Mouse (Mus musculus): ENCODE measurements around the gene Kcnk10. TPM values are rescaled to one million over a fixed set of nuclear protein-coding genes. Genes with fewer than 3 reads are reported as not detected.

The Kcnk10 gene
- total RNA-seq, 1 experiment from 2014 or later = 2.1 TPM

DNA sequence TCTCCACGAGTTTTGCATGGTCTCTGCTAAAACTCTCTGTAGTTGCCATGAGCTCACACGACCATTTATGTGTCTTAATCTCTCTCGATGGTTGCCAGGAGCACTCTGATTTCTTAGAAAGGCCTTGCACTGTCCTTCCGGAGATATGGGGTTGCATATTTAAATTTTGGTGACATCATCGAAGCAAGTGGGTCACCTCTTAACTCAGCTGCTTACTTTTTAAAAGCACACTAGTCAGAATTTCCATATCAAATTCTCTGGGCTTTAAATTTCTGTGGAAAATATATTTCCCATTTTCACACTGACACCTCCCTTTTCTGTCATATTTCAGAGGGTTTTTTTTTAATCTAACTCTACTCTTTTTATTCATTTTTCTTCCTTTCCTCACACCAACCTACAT is 132.5 kb downstream of the Kcnk10 start:
- ATAC-seq (ENCODE audit: extremely low read depth, insufficient number of reproducible peaks, low FRiP score, poor library complexity, severe bottlenecking) = no peak

DNA sequence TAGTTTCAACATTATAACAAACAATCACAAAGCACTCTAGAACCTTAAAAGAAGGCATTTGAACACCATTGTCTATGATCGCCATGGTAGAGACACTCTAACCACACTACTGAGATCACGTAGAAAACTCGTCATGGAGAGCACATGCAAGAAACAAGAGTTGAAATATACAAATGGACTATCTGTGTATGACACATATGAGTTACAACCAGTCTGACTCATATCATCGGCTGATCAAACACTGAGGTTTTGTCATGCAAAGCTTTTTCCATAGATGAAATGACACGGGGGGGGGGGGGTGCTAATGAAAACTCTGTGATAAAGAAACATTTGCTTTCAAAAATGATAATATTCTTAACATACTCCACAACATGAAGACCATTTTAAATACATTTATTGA is 133.2 kb downstream of the Kcnk10 start:
- ATAC-seq (ENCODE audit: extremely low read depth, insufficient number of reproducible peaks, low FRiP score, poor library complexity, severe bottlenecking) = no peak

DNA sequence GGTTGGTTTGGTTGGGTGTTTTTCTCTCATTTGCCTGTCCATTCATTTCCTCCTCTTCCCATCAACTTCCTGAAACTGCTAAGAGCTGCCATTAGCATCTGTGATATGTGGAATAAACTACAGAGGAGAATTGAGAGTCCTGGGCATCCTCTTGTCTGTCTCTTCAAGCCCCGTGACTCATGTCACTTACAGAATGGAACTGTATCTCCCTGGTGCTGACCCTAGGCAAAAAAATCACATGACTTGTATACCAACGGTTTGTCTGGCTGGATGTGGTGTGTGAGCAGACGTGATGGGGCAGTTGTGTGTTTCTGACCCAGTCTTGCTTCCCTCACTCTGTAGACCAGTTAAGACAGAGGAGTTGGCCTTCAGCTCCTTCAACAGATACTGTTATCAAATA is 134.4 kb downstream of the Kcnk10 start:
- no peak for ATAC-seq (ENCODE audit: extremely low read depth, insufficient number of reproducible peaks, low FRiP score, poor library complexity, severe bottlenecking)

DNA sequence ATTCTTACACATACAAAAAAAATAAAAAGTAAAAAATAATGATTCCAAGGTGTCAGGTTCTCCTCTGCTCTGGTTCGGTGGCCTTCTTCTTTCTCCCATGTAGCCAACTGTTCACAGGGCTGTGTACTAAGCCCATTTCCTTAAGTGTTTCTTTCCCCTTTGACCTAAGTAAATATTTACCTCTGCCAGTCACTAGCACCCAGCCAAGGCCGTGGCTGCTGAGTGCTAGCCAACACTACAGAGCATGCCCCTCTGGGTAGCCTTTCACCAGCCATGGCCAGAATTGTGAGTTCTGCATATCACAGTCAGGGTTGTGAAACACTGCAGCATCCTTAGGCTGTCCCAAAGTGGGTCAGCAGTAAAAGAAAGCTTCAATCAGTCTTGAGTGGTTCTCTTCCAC is 140.0 kb downstream of the Kcnk10 start:
- no peak for ATAC-seq (ENCODE audit: extremely low read depth, insufficient number of reproducible peaks, low FRiP score, poor library complexity, severe bottlenecking)

DNA sequence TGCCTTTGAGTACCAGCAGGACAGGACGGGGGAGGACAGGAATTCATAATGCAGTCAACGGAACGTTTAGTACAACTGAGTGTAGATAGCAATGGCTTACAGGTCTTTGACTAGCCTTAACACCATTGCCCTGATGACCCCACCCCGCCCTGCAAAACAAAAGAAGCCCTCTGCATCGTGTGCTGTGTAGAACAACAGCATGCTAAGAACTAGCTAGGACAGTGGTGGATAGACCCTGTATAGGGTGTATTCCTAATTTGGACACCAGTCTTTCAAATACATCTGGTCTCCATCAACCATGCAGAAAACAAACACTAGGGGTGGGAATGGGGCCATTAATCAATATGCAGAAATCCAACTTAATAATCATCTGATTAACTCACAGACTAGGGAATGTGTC is 147.4 kb downstream of the Kcnk10 start:
- ATAC-seq (ENCODE audit: extremely low read depth, insufficient number of reproducible peaks, low FRiP score, poor library complexity, severe bottlenecking) = no peak

DNA sequence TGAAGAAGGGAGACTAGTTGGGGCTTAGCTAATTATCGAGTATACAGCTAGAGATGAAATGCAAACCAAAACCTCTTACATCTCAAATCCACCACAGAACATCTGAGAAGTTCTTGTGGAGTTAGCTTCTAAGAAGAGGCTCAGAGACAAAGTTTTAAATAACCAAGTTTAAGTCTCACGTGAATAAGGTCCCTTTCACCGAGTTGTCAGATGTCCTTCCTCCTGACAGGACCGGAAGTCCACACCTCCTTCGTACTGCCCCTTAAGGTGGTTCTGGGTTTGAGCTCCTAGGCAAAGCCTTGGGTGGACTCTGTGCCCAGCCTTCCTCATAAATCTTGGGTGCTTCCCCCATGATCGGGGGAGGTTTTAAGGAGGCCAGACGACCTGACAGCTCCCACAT is 156.8 kb downstream of the Kcnk10 start:
- ATAC-seq (ENCODE audit: extremely low read depth, insufficient number of reproducible peaks, low FRiP score, poor library complexity, severe bottlenecking) = no peak

DNA sequence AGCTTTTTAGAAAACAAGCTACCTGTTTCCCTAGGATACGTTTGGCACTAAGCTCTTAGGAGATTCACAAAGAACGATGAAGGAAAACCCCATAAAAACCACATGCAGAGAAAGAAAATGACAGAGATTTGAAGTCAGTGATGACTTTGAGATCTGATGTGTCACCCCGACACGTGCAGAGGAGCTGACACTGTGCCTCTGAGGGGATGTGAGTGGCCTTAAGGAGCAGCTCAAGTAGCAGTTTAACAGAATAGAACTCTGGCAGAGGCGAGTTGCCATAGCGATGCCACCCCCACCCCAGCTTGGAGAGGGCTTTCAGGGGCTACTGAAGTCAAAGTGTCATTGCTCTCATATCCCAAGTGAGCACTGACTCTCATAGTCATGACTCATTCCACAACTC is 158.3 kb downstream of the Kcnk10 start:
- no peak for ATAC-seq (ENCODE audit: extremely low read depth, insufficient number of reproducible peaks, low FRiP score, poor library complexity, severe bottlenecking)

DNA sequence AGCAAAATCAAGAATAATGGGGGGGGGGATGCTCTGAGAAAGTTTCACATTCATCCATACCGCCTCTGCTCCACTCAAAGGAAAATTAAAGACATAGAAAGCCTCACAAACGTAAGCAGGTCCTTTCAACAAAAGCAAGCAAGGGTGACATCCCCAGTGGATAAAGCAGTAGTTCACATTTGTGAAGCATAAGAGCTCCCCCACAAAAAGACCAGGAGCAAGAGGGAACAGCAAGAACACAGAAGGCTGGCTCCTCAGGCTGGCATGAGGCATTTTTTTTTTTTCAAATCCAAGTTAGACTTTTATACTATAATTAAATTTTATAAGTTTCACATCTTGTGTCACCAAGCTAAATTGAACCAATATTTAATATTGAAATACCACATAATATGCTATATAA is 168.5 kb downstream of the Kcnk10 start:
- no peak for ATAC-seq (ENCODE audit: extremely low read depth, insufficient number of reproducible peaks, low FRiP score, poor library complexity, severe bottlenecking)

DNA sequence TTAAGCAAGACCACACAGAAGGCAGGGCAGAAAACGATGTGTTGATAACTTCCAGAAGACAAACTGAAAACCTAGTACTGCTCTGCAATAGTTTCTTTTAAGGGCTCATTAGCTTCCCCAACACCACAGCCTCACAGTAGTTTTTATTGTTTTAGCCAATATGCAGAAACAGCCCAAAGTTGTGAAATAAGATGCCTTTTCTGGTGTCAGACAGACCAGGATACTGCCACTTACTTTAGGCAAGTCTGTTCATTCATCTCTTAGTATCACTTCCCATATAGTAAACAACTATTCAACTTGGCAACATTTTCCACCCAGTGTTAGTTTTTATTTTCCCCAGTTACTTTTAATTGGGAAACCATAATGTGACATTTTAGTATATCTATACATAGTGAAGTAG is 171.5 kb downstream of the Kcnk10 start:
- no peak for ATAC-seq (ENCODE audit: extremely low read depth, insufficient number of reproducible peaks, low FRiP score, poor library complexity, severe bottlenecking)

DNA sequence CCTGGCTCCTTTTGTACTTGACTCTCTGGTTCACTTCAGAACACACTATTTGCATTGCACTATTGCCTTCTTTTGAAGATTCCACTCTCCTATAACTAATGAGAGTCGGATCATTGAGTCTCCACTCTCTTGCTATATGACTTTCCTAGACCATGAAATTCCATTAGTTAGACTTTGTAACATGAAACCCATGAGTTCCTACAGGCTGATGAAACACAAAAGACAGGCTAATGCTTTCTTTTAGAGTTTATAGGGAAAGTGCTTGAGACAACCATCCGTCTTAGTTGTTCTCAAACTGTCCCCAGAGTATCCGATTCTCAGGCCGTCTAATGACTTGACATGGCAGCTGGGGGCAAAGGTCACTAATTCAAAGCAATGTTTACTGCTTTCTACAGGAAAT is 172.0 kb downstream of the Kcnk10 start:
- no peak for ATAC-seq (ENCODE audit: extremely low read depth, insufficient number of reproducible peaks, low FRiP score, poor library complexity, severe bottlenecking)

DNA sequence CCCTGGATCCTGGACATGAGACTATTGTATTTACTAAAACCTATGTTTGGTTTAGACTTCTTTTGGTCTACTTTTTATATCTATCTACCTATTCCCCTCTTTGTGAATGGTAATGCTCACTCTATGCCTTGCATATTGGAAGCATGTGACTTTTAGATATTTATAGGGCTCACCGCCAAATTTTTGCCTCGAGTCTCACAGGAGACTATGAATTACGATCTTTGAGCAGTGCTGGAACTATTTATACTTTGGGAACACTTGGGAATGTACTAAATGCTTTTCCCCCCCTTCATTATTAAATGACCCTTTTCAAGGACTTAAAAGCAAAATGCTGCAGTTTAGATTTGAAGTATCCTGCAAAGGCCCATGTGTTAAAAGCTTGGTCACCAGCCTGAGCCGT is 181.5 kb downstream of the Kcnk10 start:
- ATAC-seq (ENCODE audit: extremely low read depth, insufficient number of reproducible peaks, low FRiP score, poor library complexity, severe bottlenecking) = no peak

DNA sequence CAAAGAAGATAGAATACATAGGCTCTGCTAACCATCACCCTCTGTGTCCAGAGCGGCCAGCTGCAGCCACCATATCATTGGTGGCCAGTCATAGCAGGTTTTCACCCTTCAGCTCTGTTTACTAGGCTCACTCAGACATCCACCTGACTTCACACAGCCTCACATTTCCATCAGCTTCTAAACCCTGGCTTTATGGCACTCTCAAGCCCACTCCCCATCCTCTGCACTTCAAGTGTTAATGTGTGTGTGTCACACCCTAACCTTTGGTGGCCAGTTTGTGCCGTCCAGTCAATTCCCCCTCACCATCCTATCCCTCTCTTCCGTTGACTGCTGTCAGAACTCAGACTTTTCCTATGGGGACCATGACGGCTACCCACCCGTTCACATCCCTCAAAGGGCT is 184.0 kb downstream of the Kcnk10 start:
- ATAC-seq (ENCODE audit: extremely low read depth, insufficient number of reproducible peaks, low FRiP score, poor library complexity, severe bottlenecking) = no peak

DNA sequence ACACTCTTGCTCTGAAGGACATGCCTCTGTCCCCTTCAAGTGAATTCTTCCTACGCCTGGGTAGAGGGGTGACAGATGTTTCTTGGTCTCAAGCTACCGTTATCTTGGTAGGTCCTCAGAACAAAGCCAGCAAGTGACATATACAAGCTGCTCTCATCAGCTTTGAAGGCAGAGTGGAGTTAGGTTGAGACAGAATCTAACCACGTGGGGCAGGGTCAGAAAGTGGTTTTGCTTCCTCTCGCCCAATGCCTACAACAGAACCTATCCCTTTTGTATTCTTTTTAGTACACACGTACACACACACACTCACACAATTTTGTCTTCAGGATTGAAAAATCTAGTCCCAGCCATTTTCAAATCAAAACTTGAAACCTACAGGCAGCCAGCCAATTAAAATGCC is 186.8 kb downstream of the Kcnk10 start:
- no peak for ATAC-seq (ENCODE audit: extremely low read depth, insufficient number of reproducible peaks, low FRiP score, poor library complexity, severe bottlenecking)

DNA sequence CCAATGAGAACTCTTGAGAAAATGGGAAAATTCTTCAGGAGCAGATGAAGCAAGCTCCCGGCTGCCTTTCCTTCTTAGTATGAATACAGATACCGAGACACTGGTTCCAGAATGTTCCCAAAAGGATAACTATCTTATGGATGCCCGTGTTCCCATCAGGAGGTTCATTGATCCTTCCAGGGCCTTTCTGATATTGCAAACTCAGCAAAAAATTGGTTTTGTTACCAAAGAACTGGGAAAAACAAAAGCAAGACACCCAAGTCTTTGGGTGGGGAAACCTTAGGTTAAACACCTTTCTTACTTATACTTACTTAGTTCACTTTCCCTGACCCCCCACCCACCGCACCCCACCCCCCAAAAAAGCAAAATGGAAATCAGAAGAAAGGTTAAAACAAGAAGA is 188.5 kb downstream of the Kcnk10 start:
- no peak for ATAC-seq (ENCODE audit: extremely low read depth, insufficient number of reproducible peaks, low FRiP score, poor library complexity, severe bottlenecking)

Other genes with a start within 250 kb of the Kcnk10 start
- gene Spata7, start 49.8 kb upstream of the Kcnk10 start, total RNA-seq (2017) = 1.2 and 2.2 TPM in 2 replicates
- 3.3 and 3.4 TPM in 2 replicates for gene Ptpn21, start 159.1 kb upstream of the Kcnk10 start, total RNA-seq (2017)
- gene Zc3h14, start 168.7 kb upstream of the Kcnk10 start, total RNA-seq (2017) = 93.1 and 104 TPM in 2 replicates